8 mouse cellular contexts compared by ENCODE assay signal in the genomic region with DNA sequence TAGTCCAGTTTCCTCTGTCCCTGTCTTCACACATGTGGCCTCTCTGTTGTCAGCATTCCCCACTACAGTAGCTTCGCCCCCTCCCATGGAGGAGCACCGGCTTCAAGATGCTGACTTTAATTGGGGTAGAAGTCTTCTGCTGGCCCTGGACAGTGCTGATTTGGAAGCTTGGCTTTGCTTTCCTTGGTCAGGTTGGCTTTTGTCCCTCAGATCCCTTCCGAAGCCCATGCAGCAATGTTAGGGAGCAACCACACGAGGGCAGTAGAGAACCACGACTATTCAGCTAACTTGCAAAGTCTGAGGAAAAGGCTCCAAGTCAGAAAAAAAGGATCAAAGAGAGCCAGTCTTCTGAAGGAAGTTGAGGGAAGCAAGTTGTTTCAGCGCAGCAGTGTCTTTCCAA. TPM values are rescaled to one million over a fixed set of nuclear protein-coding genes. Genes with fewer than 3 reads are reported as not detected.
A peak's percentile ranks its signal among the peaks of the same experiment; 100 is the strongest.
DNase-seq lines count a peak whose midpoint lies in the region; ATAC-seq and TF ChIP-seq lines count a peak whose summit lies in the region.

No protein-coding gene starts in this region.

- no peaks in the 10 kb centered on the region for H3K9me3 ChIP-seq in intestine, postnatal 0 days (ENCODE audit: control insufficient read depth)
- H3K9me3 ChIP-seq in midbrain, postnatal 0 days (ENCODE audit: low read length) = no peaks in the 10 kb centered on the region
- no peaks in the 10 kb centered on the region for H3K9me3 ChIP-seq in stomach, embryonic 14.5 days (ENCODE audit: control insufficient read depth, low read depth, low read length)

- peak; percentile 58 for DNase-seq in 3134 (ENCODE audit: extremely low read depth, insufficient read length, low spot score)
- peak; percentile 14 for DNase-seq in WW6 (ENCODE audit: low read depth, low spot score)
- peak; percentile 70 to 77 for DNase-seq in cerebellum, postnatal 36 days
- peak; percentile 53 to 54 for DNase-seq in gastrocnemius, postnatal 36 days
- DNase-seq in left cerebral cortex, postnatal 36 days (ENCODE audit: low spot score in 2 of 2) = peak; percentile 57 to 73
- peak; percentile 85 for DNase-seq in midbrain, postnatal 0 days (ENCODE audit: low spot score)

- intact Hi-C loops in gastrocnemius, postnatal 36 days (cut with DNase I) = loop anchor here (1.0 to 5.0 kb wide), 3 partner anchors 134 to 634 kb away; partner anchors contain the start of genes Babam2, Fosl2 and Rbks
- intact Hi-C loops in left cerebral cortex, postnatal 36 days (cut with DNase I) = loop anchor here (2.0 to 10.0 kb wide), 4 partner anchors 34 to 741 kb away; partner anchors contain the start of gene Mrpl33

- H3K9ac ChIP-seq in intestine, postnatal 0 days (ENCODE audit: low read depth, low read length) = no peak overlapping the region
- no peak overlapping the region for H3K9ac ChIP-seq in midbrain, postnatal 0 days (replicated peaks; ENCODE audit: low read length, poor library complexity, severe bottlenecking)
- no peak overlapping the region for H3K9ac ChIP-seq in stomach, embryonic 14.5 days (replicated peaks; ENCODE audit: low read depth, low read length)

- no peak overlapping the region for H3K27ac ChIP-seq in intestine, postnatal 0 days (ENCODE audit: low read depth, low read length)
- H3K27ac ChIP-seq in midbrain, postnatal 0 days (ENCODE audit: low read depth, low read length) = no peak overlapping the region
- H3K27ac ChIP-seq in stomach, embryonic 14.5 days (ENCODE audit: low read length) = no peak overlapping the region

- WGBS in intestine, postnatal 0 days = 5% methylated on average over 6 of the region's 6 CpGs
- 7% methylated on average over 6 of the region's 6 CpGs for WGBS in midbrain, postnatal 0 days
- 10% methylated on average over 6 of the region's 6 CpGs for WGBS in stomach, embryonic 14.5 days

- TF ChIP-seq CTCF in intestine, postnatal 0 days (IDR thresholded peaks at IDR 0.05; ENCODE audit: low read depth) = peak; percentile 98
- peak; percentile 99 for TF ChIP-seq CTCF in midbrain, postnatal 0 days (IDR thresholded peaks at IDR 0.05)

- ATAC-seq in intestine, postnatal 0 days = peak; percentile 44; the same call in 1 of the 2 replicates
- peak; percentile 49; the same call in 1 of the 2 replicates for ATAC-seq in midbrain, postnatal 0 days (ENCODE audit: low FRiP score)
- peak; percentile 14; the same call in 1 of the 2 replicates for ATAC-seq in stomach, embryonic 14.5 days (ENCODE audit: insufficient number of reproducible peaks, insufficient read depth, low FRiP score, low read depth)

- no peaks in the 10 kb centered on the region for H3K27me3 ChIP-seq in intestine, postnatal 0 days (replicated peaks; ENCODE audit: control insufficient read depth, insufficient read depth, low read length)
- H3K27me3 ChIP-seq in midbrain, postnatal 0 days (ENCODE audit: insufficient read depth, low read length) = no peaks in the 10 kb centered on the region
- H3K27me3 ChIP-seq in stomach, embryonic 14.5 days (ENCODE audit: control insufficient read depth, insufficient read depth, low read length) = no peaks in the 10 kb centered on the region

- peaks cover 10% of the 10 kb centered on the region for H3K36me3 ChIP-seq in intestine, postnatal 0 days (ENCODE audit: control insufficient read depth, insufficient read depth)
- H3K36me3 ChIP-seq in midbrain, postnatal 0 days (ENCODE audit: insufficient read depth, low read length) = peaks cover 11% of the 10 kb centered on the region; the same call in 1 of the 2 replicates
- H3K36me3 ChIP-seq in stomach, embryonic 14.5 days (ENCODE audit: control insufficient read depth, insufficient read depth, low read length) = peaks cover 5% of the 10 kb centered on the region; the same call in 1 of the 2 replicates

- no peaks in the 10 kb centered on the region; the same call in 1 of the 2 replicates for H3K4me1 ChIP-seq in intestine, postnatal 0 days (replicated peaks; ENCODE audit: control insufficient read depth, insufficient read depth, low read length)
- H3K4me1 ChIP-seq in midbrain, postnatal 0 days (ENCODE audit: insufficient read depth, low read length) = no peaks in the 10 kb centered on the region
- peaks cover 7% of the 10 kb centered on the region; the same call in 1 of the 2 replicates for H3K4me1 ChIP-seq in stomach, embryonic 14.5 days (ENCODE audit: control insufficient read depth, insufficient read depth, low read length)

- no peak overlapping the region for H3K4me3 ChIP-seq in intestine, postnatal 0 days (ENCODE audit: low read depth, low read length)
- H3K4me3 ChIP-seq in midbrain, postnatal 0 days (ENCODE audit: low read depth, low read length) = no peak overlapping the region
- H3K4me3 ChIP-seq in stomach, embryonic 14.5 days (ENCODE audit: low read depth, low read length) = no peak overlapping the region

- no peak overlapping the region for H3K4me2 ChIP-seq in intestine, postnatal 0 days (replicated peaks; ENCODE audit: low read depth)
- no peak overlapping the region for H3K4me2 ChIP-seq in midbrain, postnatal 0 days (ENCODE audit: low read depth, low read length, poor library complexity, severe bottlenecking)
- H3K4me2 ChIP-seq in stomach, embryonic 14.5 days (replicated peaks; ENCODE audit: low read depth, low read length) = no peak overlapping the region

RNA-seq across cellular contexts. Expression of gene Mrpl33, which starts 33.2 kb away (rescaled TPM):
- 100 to 1,000 TPM; 233 to 261 TPM for total RNA-seq in gastrocnemius, postnatal 36 days (2021)
- 337 and 357 TPM in 2 replicates for polyA plus RNA-seq in intestine, postnatal 0 days (2015; fragmentation: Nextera tagmentation; extraction: Ambion mirVana)
- 10 to 100 TPM; 82.6 to 94.8 TPM for total RNA-seq in left cerebral cortex, postnatal 36 days (2021)
- 79.9 and 114 TPM in 2 replicates for total RNA-seq in midbrain, postnatal 0 days (2014; rRNA removed)
- 283 and 291 TPM in 2 replicates for polyA plus RNA-seq in midbrain, postnatal 0 days (2015; fragmentation: Nextera tagmentation; extraction: Ambion mirVana)
- 301 and 326 TPM in 2 replicates for polyA plus RNA-seq in stomach, embryonic 14.5 days (2014; fragmentation: Nextera tagmentation; extraction: Ambion mirVana)

RNA-seq across cellular contexts. Expression of gene Supt7l, which starts 35.9 kb away (rescaled TPM):
- 10 to 100 TPM in 1 of 2 experiments, 1 to 10 TPM in 1; 9.0 to 10.3 TPM for total RNA-seq in gastrocnemius, postnatal 36 days (2021)
- 7.3 and 8.1 TPM in 2 replicates for polyA plus RNA-seq in intestine, postnatal 0 days (2015; fragmentation: Nextera tagmentation; extraction: Ambion mirVana)
- total RNA-seq in left cerebral cortex, postnatal 36 days (2021) = 10 to 100 TPM; 17.7 to 17.9 TPM
- total RNA-seq in midbrain, postnatal 0 days (2014; rRNA removed) = 25.3 and 25.7 TPM in 2 replicates
- polyA plus RNA-seq in midbrain, postnatal 0 days (2015; fragmentation: Nextera tagmentation; extraction: Ambion mirVana) = 18.1 and 20.4 TPM in 2 replicates
- 20.7 and 21.4 TPM in 2 replicates for polyA plus RNA-seq in stomach, embryonic 14.5 days (2014; fragmentation: Nextera tagmentation; extraction: Ambion mirVana)

RNA-seq across cellular contexts. Expression of gene Slc4a1ap, which starts 36.7 kb away (rescaled TPM):
- total RNA-seq in gastrocnemius, postnatal 36 days (2021) = 10 to 100 TPM; 20.4 to 20.7 TPM
- polyA plus RNA-seq in intestine, postnatal 0 days (2015; fragmentation: Nextera tagmentation; extraction: Ambion mirVana) = 13.6 and 15.5 TPM in 2 replicates
- 10 to 100 TPM; 47.6 to 55.1 TPM for total RNA-seq in left cerebral cortex, postnatal 36 days (2021)
- 36.8 and 39.6 TPM in 2 replicates for total RNA-seq in midbrain, postnatal 0 days (2014; rRNA removed)
- polyA plus RNA-seq in midbrain, postnatal 0 days (2015; fragmentation: Nextera tagmentation; extraction: Ambion mirVana) = 23.3 and 30.1 TPM in 2 replicates
- 30.5 and 35.5 TPM in 2 replicates for polyA plus RNA-seq in stomach, embryonic 14.5 days (2014; fragmentation: Nextera tagmentation; extraction: Ambion mirVana)

Comparison
In these comparisons a context has a peak if more than half of its experiments do, and no peak if none do; other contexts are left out.
1. DNase-seq: peak in every context shown above with its lines; median percentile 85 in midbrain, postnatal 0 days; 74 in cerebellum, postnatal 36 days; 65 in left cerebral cortex, postnatal 36 days; 58 in 3134; 54 in gastrocnemius, postnatal 36 days; 14 in WW6.